In genomic region chr12:74458521-74458920, GRCm38 (mm10) we compare ENCODE assay signal across 12 mouse cellular contexts.
A peak's percentile ranks its signal among the peaks of the same experiment; 100 is the strongest.
DNase-seq lines count a peak whose midpoint lies in the region; ATAC-seq and TF ChIP-seq lines count a peak whose summit lies in the region.
"Had no signal": no experiment of that assay in that cellular context is flagged by ENCODE, and none has a peak within 500 bp of the region (broad histone marks: within the 10 kb centered on the region; RNA-seq: fewer than 3 reads in every experiment).

No protein-coding gene starts in this region.

- H3K9ac ChIP-seq in forebrain, embryonic 13.5 days, result no peak overlapping the region
- no peak overlapping the region for H3K9ac ChIP-seq in forebrain, postnatal 0 days
- H3K9ac ChIP-seq: embryonic facial prominence, embryonic 15.5 days; neural tube, embryonic 12.5 days had no signal

- 48% methylated on average over 4 of the region's 4 CpGs for WGBS in forebrain, embryonic 13.5 days
- WGBS in forebrain, embryonic 10.5 days, result 55% methylated on average over 4 of the region's 4 CpGs
- 19% methylated on average over 4 of the region's 4 CpGs for WGBS in forebrain, postnatal 0 days

- no peak overlapping the region for H3K4me3 ChIP-seq in forebrain, embryonic 13.5 days
- H3K4me3 ChIP-seq in forebrain, embryonic 10.5 days, result no peak overlapping the region
- H3K4me3 ChIP-seq in forebrain, postnatal 0 days (ENCODE audit: low read depth, low read length), result no peak overlapping the region
- H3K4me3 ChIP-seq: embryonic facial prominence, embryonic 15.5 days; megakaryocyte, embryonic 14.5 days; neural tube, embryonic 12.5 days had no signal

- no peak overlapping the region for H3K27ac ChIP-seq in forebrain, embryonic 13.5 days
- no peak overlapping the region for H3K27ac ChIP-seq in forebrain, embryonic 10.5 days
- H3K27ac ChIP-seq in forebrain, postnatal 0 days (ENCODE audit: low read depth, low read length), result 0 out of 2 replicates have a peak overlapping the region, but pooled peaks have one; percentile 15
- H3K27ac ChIP-seq: embryonic facial prominence, embryonic 15.5 days; neural tube, embryonic 12.5 days had no signal

- H3K4me2 ChIP-seq in forebrain, embryonic 13.5 days, result no peak overlapping the region
- H3K4me2 ChIP-seq in forebrain, postnatal 0 days (ENCODE audit: low read depth), result no peak overlapping the region
- H3K4me2 ChIP-seq: embryonic facial prominence, embryonic 15.5 days; neural tube, embryonic 12.5 days had no signal

- H3K4me1 ChIP-seq in forebrain, embryonic 13.5 days, result peaks cover 6% of the 10 kb centered on the region; the same call in 1 of the 2 replicates
- H3K4me1 ChIP-seq in forebrain, embryonic 10.5 days, result peaks cover 12% of the 10 kb centered on the region; the same call in 1 of the 2 replicates
- H3K4me1 ChIP-seq in forebrain, postnatal 0 days (ENCODE audit: insufficient read depth), result peaks cover 9% of the 10 kb centered on the region; the same call in 1 of the 2 replicates
- H3K4me1 ChIP-seq: embryonic facial prominence, embryonic 15.5 days; megakaryocyte, embryonic 14.5 days; neural tube, embryonic 12.5 days had no signal

- TF ChIP-seq CTCF in forebrain, postnatal 0 days (IDR thresholded peaks at IDR 0.05; ENCODE audit: low read depth), result no peak

- H3K27me3 ChIP-seq in forebrain, embryonic 13.5 days, result no peaks in the 10 kb centered on the region
- H3K27me3 ChIP-seq in forebrain, embryonic 10.5 days (ENCODE audit: poor library complexity, severe bottlenecking), result no peaks in the 10 kb centered on the region
- no peaks in the 10 kb centered on the region for H3K27me3 ChIP-seq in forebrain, postnatal 0 days (ENCODE audit: insufficient read depth, low read length)
- H3K27me3 ChIP-seq: embryonic facial prominence, embryonic 15.5 days; megakaryocyte, embryonic 14.5 days; neural tube, embryonic 12.5 days had no signal

- H3K36me3 ChIP-seq in forebrain, embryonic 13.5 days (ENCODE audit: poor library complexity, severe bottlenecking), result no peaks in the 10 kb centered on the region
- no peaks in the 10 kb centered on the region for H3K36me3 ChIP-seq in forebrain, embryonic 10.5 days (replicated peaks)
- H3K36me3 ChIP-seq in forebrain, postnatal 0 days (ENCODE audit: insufficient read depth), result no peaks in the 10 kb centered on the region
- H3K36me3 ChIP-seq: embryonic facial prominence, embryonic 15.5 days; neural tube, embryonic 12.5 days had no signal

- H3K9me3 ChIP-seq in forebrain, embryonic 13.5 days (replicated peaks), result no peaks in the 10 kb centered on the region
- no peaks in the 10 kb centered on the region for H3K9me3 ChIP-seq in forebrain, embryonic 10.5 days
- H3K9me3 ChIP-seq in forebrain, postnatal 0 days (ENCODE audit: low read length), result no peaks in the 10 kb centered on the region
- H3K9me3 ChIP-seq: embryonic facial prominence, embryonic 15.5 days; neural tube, embryonic 12.5 days had no signal

- no peak for DNase-seq in forebrain, embryonic 10.5 days (ENCODE audit: extremely low spot score, low spot score)
- peak; percentile 32 for DNase-seq in forebrain, postnatal 0 days
- DNase-seq in layer of hippocampus, postnatal 14 days (ENCODE audit: low spot score in 2 of 2), result peak; percentile 41 to 45
- DNase-seq in retina, embryonic 14.5 days (ENCODE audit: low spot score), result peak; percentile 41
- no peak for DNase-seq in adrenal gland, adult 8-10 months
- DNase-seq in kidney, postnatal 10 days, result no peak
- no peak for DNase-seq in cerebellum, adult 18-20 months
- DNase-seq: cerebellum, postnatal 14 days had no signal

- 0 out of 2 replicates have a peak, but pooled peaks have one; percentile 38 for ATAC-seq in forebrain, embryonic 13.5 days
- peak; percentile 83 for ATAC-seq in forebrain, postnatal 0 days

Comparison
In these comparisons a context has a peak if more than half of its experiments do, and no peak if none do; other contexts are left out.
1. DNase-seq: peak in forebrain, postnatal 0 days (single experiment), layer of hippocampus, postnatal 14 days (2 of 2) and retina, embryonic 14.5 days (single experiment); none in forebrain, embryonic 10.5 days (single experiment), adrenal gland, adult 8-10 months (single experiment), kidney, postnatal 10 days (single experiment) and cerebellum, adult 18-20 months (0 of 2).